Mouse (Mus musculus) bone marrow macrophage, adult 2 months (primary cell): ENCODE data around the gene Pnpla3.
A peak's percentile ranks its signal among the peaks of the same experiment; 100 is the strongest.

Experiments used
- CTCF ChIP-seq: IDR thresholded peaks from 2 replicates; pipeline ENCODE4 v1.5.1; 2012; ENCODE audit warnings: low read depth, mild to moderate bottlenecking, low read length, moderate library complexity
- POLR2A ChIP-seq: IDR thresholded peaks from 2 replicates; pipeline ENCODE4 v1.6.1; 2012; ENCODE audit warnings: mild to moderate bottlenecking, low read depth, low read length, borderline replicate concordance

DNA sequence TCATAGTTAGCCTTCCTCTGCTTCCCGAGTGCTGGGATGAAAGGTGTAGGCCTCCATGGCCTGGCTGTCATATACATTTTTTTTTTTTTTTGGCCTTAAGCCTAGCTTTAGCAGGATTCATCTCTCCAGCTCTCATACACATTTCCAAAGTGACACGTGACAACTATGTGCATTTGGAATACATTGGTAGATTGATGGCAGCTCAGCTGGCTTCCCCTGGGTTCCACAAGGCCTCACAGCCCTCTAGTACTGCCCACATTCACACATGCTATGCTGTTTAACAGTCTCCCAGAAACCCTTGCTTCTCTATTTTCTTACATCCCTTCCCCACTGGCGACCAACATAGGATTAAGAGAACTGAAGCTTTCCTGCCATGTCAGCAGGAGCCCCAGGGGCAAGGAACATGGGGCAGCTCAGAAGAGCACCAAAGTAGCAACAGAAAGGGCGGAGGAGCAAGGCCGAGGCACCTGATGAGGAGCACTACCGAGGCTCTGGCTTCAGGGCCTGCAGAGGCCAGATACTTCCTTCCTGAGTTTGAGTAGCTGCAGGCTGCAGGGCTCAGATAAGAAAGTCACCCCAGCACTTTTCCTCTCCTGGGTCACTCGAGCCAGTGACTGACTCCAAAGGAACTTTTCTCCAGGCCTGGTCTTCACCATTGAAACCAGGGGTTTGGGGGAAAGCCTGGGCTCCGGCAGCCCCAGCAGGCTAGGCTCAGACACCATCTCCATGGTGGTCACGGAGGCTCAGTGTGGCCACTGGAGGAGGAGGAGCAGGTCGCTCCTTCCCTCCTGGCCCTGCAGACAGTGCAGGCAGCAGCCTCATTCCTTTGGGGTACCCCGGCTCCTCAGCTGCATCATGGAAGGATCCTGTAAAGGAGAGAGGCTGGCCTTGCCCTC is 42.1 kb downstream of the Pnpla3 start:
- TF ChIP-seq CTCF (0 out of 2 replicates have a peak, but pooled peaks have one; percentile 12), POLR2A (no peak)
